Mouse (Mus musculus) brain, embryonic 14.5 days (tissue): ENCODE results near the gene Ciao2a. TPM values are rescaled to one million over a fixed set of nuclear protein-coding genes. Genes with fewer than 3 reads are reported as not detected.

Experiments used
- DNase-seq: peaks from one replicate; pipeline ENCODE4 v3.0.0-alpha.2; 2011; ENCODE audit warnings: low read depth
- CTCF ChIP-seq: fragments of 200-500 bp; IDR thresholded peaks from 2 replicates; pipeline ENCODE4 v1.5.1; 2012; ENCODE audit warnings: inconsistent platforms, mild to moderate bottlenecking, moderate library complexity, borderline replicate concordance; ENCODE audit not compliant: insufficient read depth, insufficient read length; ENCODE audit errors: extremely low read depth
- POLR2A ChIP-seq: fragments of 200-500 bp; IDR thresholded peaks from 2 replicates; pipeline ENCODE4 v1.6.1; 2012; ENCODE audit warnings: mild to moderate bottlenecking, inconsistent platforms, borderline replicate concordance; ENCODE audit not compliant: poor library complexity, insufficient read depth, insufficient read length, severe bottlenecking; ENCODE audit errors: extremely low read depth
- polyA plus RNA-seq: library from polyadenylated mRNA; depleted of rRNA; stranded (reverse); fragments of >200 nt; gene quantifications from 2 replicates; pipeline ENCODE4 v1.2.3, GENCODE M21; 2012

Ciao2a gene
- polyA plus RNA-seq, 1 experiment: 36.3 TPM

DNA sequence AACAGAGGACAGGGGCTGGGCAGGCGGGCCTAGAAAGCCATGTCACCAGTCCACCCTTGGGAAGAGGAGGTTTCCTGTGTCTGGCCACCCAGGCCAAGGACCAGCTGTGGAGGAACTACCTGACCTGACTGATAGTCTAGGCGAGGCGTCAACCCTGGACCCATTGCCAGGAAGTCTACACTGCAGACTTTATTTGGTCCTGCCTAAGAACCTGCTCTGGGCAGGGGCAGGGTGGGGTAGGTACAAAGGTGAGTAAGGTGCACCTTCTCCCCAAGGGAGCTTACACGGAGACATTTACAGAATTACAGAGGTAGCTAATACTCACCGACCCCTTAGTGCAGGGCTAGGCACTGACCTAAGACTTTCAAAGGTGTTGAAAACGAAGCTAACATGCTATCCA is 27.2 kb downstream of the Ciao2a start:
- DNase-seq: no peak
- TF ChIP-seq POLR2A (no peak), CTCF (no peak)

DNA sequence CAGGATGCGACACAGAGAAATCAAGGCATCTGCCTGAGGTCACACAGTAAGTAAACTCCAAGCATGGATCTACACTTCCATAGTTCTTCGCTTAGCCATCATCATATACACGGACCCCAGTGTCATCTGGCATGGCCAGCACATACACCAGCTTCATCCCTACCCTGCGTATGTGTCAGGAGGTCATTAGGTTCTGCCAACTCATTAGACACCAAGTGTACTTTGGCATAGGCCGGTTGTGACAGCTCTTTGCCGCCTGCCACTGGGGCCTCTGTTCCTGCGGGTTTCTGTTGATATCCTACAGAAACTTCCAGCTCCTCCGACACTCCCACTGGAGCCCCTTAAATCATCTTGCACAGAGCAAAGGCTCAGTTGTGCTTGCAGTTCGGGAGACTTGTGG is 27.6 kb downstream of the Ciao2a start:
- no peak for DNase-seq
- no peak for TF ChIP-seq POLR2A
- no peak for TF ChIP-seq CTCF

DNA sequence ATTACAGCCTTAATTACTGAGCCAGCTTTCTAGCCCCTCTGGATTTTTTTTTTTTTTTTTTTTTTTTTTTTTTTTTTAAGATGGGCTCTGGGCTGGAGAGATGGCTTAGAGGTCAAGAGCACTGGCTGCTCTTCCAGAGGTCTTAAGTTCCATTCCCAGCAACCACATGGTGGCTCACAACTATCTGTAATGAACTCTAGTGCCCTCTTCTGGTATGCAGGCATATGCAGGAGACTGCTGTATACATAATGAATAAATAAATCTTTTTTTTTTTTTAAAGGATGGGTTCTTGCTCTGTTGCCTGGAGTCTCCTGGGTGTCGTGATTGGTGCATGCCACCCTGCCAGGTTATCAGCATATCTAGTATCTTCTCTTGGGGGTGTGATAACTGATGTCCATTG is 29.1 kb downstream of the Ciao2a start:
- TF ChIP-seq CTCF (no peak), POLR2A (no peak)
- DNase-seq: peak; percentile 4

DNA sequence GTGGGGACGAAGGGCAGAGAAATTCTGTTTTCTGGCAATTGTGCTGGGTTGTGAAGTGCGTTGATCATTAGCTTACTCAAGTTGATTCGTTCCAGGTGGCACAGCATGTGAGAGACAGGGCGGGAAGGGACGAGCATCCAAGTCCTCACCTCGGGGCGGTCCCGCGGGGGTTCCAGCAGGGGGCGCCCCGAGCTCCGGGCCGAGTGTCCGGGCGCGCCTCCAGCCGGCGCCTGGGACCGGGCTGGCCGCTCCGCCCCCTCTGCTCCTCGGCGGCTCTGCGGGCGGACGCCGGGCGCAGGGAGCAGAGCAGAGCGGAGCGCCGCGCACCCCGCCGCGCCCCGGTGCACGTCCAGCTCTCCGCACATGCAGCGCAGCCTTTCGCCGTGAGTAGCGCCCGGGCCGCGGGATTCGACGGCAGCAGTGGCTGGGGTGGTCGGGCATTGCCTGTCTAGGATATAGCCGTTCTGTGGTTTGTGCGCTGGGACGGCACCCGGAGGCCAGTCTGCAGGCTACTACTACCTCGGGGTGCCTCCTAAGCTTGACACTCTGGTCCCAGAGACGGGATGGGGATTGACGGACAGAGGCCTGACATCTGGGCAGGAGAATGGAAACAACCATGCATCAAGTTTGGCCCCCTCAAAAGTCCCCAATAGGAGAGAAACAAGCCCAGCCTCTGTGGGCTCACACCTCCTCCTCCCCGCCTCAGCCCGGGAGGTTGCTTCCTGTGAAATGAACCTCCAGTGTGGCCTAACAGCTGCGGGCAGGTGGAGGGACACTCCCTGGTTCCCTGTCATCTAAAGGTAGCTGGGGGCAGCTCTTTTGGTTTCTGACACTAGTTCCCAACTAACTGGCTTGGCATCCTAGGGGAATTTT is 31.8 kb downstream of the Ciao2a start, which contains the start of gene Dapk2:
TSS of gene Dapk2 (plus strand) at position 266 of the 873 bp plus-strand sequence.
- peak; percentile 69 for DNase-seq
- TF ChIP-seq CTCF: peak; percentile 61
- no peak for TF ChIP-seq POLR2A

DNA sequence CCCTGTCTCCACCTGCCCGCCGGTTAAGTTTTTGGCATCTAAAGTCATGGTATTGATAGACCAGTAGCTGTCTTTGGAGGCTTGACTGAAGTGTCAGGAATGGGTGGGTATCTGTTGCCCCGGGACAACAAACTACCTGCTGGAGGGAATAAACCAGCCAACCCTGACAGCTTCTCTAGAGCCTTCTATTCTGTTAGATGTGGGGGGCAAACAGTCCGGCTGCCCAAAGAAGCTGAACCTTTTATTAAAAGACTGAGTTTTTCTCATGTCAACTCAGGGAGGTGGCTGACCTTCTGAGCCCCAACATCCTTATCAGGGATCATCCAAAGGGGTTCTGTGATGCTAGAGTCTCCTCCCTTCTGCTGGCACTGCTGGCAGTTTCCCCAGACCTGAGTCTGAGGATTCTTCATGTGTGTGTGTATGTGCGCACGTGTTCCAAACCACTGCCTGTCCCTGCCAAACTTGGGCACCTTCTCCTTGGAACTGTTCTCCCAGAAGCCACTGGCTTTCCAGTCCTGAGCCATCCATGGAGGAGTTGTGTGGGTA is 32.5 kb downstream of the Ciao2a start:
- no peak for DNase-seq
- TF ChIP-seq POLR2A (no peak), CTCF (no peak)

DNA sequence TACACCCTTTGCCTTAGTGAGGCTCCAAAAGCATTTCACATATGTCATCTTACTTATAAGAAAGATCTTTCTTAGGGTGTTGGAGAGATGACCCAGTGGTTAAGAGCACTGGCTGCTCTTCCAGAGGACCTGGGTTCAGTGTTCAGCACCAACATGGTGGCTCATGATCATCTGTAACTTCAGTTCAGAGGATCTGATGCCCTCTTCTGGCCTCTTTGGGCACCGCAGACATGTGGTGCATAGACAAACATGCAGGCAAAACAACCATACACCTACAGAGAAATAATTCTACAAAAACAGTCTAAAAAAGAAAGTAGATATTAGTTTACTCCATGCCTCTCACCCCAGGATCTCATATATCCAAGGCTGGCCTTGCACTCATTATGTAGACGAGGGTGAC is 33.7 kb downstream of the Ciao2a start:
- TF ChIP-seq POLR2A (no peak), CTCF (no peak)
- no peak for DNase-seq

DNA sequence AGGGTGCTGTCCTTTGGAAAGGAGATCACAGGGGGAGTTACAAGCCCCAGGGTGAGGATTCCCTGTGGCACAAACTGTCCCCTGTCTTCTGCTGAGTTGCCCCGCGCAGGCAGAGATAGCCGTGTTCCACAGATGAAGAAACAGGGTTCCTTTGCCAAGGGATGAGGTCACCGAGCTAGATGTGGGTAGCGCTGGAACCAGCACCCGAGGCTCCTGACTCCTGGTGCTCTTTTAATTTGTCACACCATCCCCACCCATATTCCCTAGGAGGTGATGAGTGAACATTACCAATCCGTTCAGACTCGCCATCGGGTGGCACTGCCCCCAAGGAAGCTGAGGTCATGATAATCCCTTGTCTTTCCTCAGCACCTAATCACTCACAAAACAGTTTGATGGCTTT is 36.6 kb downstream of the Ciao2a start:
- TF ChIP-seq CTCF (no peak), POLR2A (no peak)
- DNase-seq: no peak

DNA sequence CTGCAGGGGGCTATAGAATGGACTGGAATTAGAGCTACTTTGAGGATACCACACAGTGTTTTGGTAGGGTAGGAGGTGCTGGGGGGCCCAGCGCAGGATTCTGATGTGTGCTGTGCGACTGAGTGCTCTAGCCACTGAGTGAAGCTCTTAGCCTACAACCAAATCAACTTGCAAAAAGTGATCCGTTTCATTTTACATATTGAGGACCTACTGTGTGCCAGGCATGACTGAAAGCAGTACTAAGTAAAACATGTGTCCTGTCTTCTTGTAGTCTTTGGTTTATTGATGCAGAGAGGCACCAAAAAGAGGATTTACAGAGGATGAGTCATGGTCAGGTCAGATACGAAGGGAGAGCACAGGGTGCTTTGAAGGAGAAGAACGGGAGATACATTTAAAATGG is 40.8 kb downstream of the Ciao2a start:
- TF ChIP-seq CTCF (no peak), POLR2A (no peak)
- DNase-seq: no peak

DNA sequence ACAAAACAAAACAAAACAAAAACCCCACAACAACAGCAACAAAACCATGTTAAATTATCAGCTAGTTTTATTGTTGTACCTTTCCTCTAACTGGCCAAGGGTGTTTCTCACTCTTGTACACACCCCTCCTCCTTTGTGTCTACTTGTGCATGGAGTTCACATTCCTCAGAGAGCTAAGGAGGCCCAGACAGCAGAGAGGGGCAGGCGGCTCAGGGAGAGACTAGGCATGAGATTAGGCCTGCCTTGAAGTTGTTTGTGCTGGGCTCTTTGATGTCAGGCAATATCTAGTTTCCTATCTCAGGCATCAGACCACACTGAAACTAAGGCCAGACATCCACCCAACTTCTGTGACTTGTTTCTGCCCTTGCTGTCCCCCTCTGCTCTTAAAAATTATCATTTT is 41.8 kb downstream of the Ciao2a start:
- no peak for TF ChIP-seq CTCF
- DNase-seq: no peak

DNA sequence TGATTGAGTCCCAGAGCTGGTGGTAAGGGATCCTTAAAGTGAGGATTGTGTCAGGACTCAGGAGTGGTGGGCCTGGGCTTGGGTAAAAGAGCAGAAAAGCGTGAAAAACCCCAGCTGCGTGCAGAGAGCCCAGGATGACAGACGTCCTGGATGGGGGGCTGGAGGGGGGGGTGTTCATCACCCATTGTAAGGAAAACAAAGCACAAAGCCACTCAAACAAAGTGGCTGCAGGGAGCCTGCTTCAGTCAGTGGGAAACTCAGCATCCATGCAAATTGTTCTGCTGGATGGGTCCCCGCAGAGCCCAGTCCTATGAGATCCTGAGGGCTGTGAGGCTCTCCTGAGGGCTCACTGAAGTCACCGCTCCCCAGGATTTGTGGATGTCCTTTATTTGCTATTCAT is 44.1 kb downstream of the Ciao2a start:
- TF ChIP-seq CTCF: no peak
- TF ChIP-seq POLR2A: no peak

DNA sequence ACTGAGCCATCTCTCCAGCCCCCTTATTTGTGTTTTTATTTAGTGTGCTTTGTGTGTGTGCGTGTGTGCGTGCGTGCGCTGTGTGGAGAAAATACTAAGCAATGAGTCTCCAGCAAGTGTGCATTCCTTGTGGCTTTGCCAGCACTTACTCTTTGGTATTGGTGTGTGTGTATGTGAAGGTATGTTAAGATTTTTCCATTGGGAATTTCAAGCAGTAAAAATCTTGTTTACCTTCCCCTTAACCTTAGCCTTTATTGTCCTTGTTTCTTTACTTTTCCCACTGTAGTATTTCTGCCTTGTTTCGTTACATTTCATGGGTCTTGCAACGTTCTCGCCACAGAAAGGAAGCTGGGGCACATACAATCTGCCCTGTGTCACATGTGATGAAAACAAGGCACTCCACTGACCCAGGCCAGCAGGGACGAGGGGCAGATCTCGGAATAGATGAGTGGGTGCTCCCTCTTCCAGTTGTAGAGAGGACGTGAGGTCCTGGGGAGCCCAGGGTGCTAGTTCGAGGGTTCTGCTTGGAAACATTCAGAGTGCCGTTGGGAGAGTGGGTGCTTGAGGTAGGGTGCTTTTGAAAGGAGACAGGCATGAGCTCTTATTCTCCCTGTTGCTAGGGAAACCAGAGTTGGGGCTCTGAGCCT is 45.0 kb downstream of the Ciao2a start:
- no peak for DNase-seq
- no peak for TF ChIP-seq POLR2A

More for the DNA sequence above, 44.1 kb downstream of the Ciao2a start:
- DNase-seq: peak; percentile 64
